Comparison of ENCODE assay signal across 8 mouse cellular contexts in genomic region chr4:155734951-155735702, GRCm38 (mm10). TPM values are rescaled to one million over a fixed set of nuclear protein-coding genes. Genes with fewer than 3 reads are reported as not detected.
A peak's percentile ranks its signal among the peaks of the same experiment; 100 is the strongest.
DNase-seq lines count a peak whose midpoint lies in the region; ATAC-seq and TF ChIP-seq lines count a peak whose summit lies in the region.

No protein-coding gene starts in this region.

- WGBS in bone marrow, adult 2 months: under 1% methylated on average over 73 of the region's 79 CpGs
- WGBS in forebrain, embryonic 10.5 days: under 1% methylated on average over 64 of the region's 79 CpGs

- ATAC-seq in megakaryocyte, adult 5-6 weeks (ENCODE audit: poor library complexity, severe bottlenecking): 0 out of 2 replicates have a peak, but pooled peaks have one; percentile 5
- no peak for ATAC-seq in monocyte, adult 5-6 weeks (replicated peaks; ENCODE audit: insufficient number of reproducible peaks, low FRiP score, low TSS enrichment, poor library complexity, severe bottlenecking)

- H3K4me1 ChIP-seq in MEL (ENCODE audit: control insufficient read depth in 1 of 2, insufficient read depth in 2 of 2, low read length in 2 of 2): 0 out of 4 replicates have a peak, but pooled peaks cover 0 to 5% of the 10 kb centered on the region in 2 experiments
- H3K4me1 ChIP-seq in bone marrow, adult 2 months (ENCODE audit: control insufficient read depth, insufficient read depth, low read length): peaks cover 4% of the 10 kb centered on the region; the same call in 1 of the 2 replicates
- peaks cover 44% of the 10 kb centered on the region for H3K4me1 ChIP-seq in forebrain, embryonic 10.5 days

- TF ChIP-seq EP300 in MEL (IDR thresholded peaks at IDR 0.05; ENCODE audit: low read depth in 1 of 2, low read length in 2 of 2): no peak

- no peak for TF ChIP-seq POLR2A in MEL (IDR thresholded peaks at IDR 0.05; ENCODE audit: control insufficient read depth in 1 of 2, insufficient read depth in 1 of 2, low read depth in 1 of 2, low read length in 2 of 2, poor library complexity in 1 of 2)
- no peak for TF ChIP-seq POLR2A in bone marrow, adult 2 months (IDR thresholded peaks at IDR 0.05; ENCODE audit: borderline replicate concordance, control insufficient read depth, low read depth, low read length)

- no peaks in the 10 kb centered on the region for H3K27me3 ChIP-seq in MEL (ENCODE audit: control insufficient read depth in 1 of 2, insufficient read depth in 2 of 2, low read length in 2 of 2)
- H3K27me3 ChIP-seq in forebrain, embryonic 10.5 days (ENCODE audit: poor library complexity, severe bottlenecking): no peaks in the 10 kb centered on the region

- H3K9ac ChIP-seq in MEL (ENCODE audit: control insufficient read depth, low read depth, low read length, poor library complexity, severe bottlenecking): peak overlapping the region; percentile 83

- no peaks in the 10 kb centered on the region for H3K9me3 ChIP-seq in MEL (replicated peaks; ENCODE audit: insufficient read depth, low read length)
- no peaks in the 10 kb centered on the region for H3K9me3 ChIP-seq in forebrain, embryonic 10.5 days

- intact Hi-C loops in heart, postnatal 36 days (cut with DNase I): no loop called here

- TF ChIP-seq RAD21 in MEL (IDR thresholded peaks at IDR 0.05; ENCODE audit: low read depth, low read length): no peak

- H3K36me3 ChIP-seq in MEL (ENCODE audit: control insufficient read depth in 1 of 2, insufficient read depth in 2 of 2, low read length in 2 of 2): no peaks in the 10 kb centered on the region; a peak in 1 of 4 replicates
- peaks cover 63% of the 10 kb centered on the region for H3K36me3 ChIP-seq in forebrain, embryonic 10.5 days (replicated peaks)

- peak; percentile 58 for DNase-seq in MEL (ENCODE audit: low read depth, low spot score)
- peak; percentile 52 for DNase-seq in forebrain, embryonic 10.5 days (ENCODE audit: extremely low spot score, low spot score)
- DNase-seq in heart, postnatal 36 days: peak; percentile 37 to 49
- DNase-seq in layer of hippocampus, postnatal 14 days (ENCODE audit: low spot score in 2 of 2): peak; percentile 37 to 54
- DNase-seq in right cerebral cortex, postnatal 25 days: peak; percentile 51

- peak overlapping the region; percentile 76 to 96 for H3K4me3 ChIP-seq in MEL (ENCODE audit: control insufficient read depth in 1 of 2, insufficient read depth in 1 of 2, low read depth in 2 of 2, low read length in 2 of 2)
- H3K4me3 ChIP-seq in bone marrow, adult 2 months (replicated peaks; ENCODE audit: control insufficient read depth, low read depth, low read length): peak overlapping the region; percentile 74
- H3K4me3 ChIP-seq in forebrain, embryonic 10.5 days: peak overlapping the region; percentile 83

- H3K27ac ChIP-seq in MEL (ENCODE audit: control insufficient read depth, low read depth, low read length): 0 out of 2 replicates have a peak overlapping the region, but pooled peaks have one; percentile 30
- H3K27ac ChIP-seq in bone marrow, adult 2 months (ENCODE audit: control insufficient read depth, insufficient read depth, low read depth, low read length, poor library complexity): peak overlapping the region; percentile 64; the same call in 1 of the 2 replicates
- H3K27ac ChIP-seq in forebrain, embryonic 10.5 days: peak overlapping the region; percentile 94

- no peak for TF ChIP-seq CTCF in MEL (IDR thresholded peaks at IDR 0.05 in 2 of 3, conservative IDR thresholded peaks at IDR 0.05 in 1 of 3; ENCODE audit: control insufficient read depth in 1 of 3, insufficient read depth in 1 of 3, low read depth in 2 of 3, low read length in 3 of 3, poor library complexity in 1 of 3, severe bottlenecking in 1 of 3)
- no peak for TF ChIP-seq CTCF in bone marrow, adult 2 months (IDR thresholded peaks at IDR 0.05; ENCODE audit: control insufficient read depth, insufficient read depth, low read length)

- H3K79me2 ChIP-seq in MEL (ENCODE audit: control insufficient read depth, insufficient read depth, low read length, poor library complexity): peaks cover 3% of the 10 kb centered on the region; the same call in 1 of the 2 replicates

TF ChIP-seq in MEL, 35 proteins besides CTCF, POLR2A, EP300 and RAD21:
- TF ChIP-seq ELF1 (IDR thresholded peaks at IDR 0.05; ENCODE audit: low read depth, low read length) (0 out of 2 replicates have a peak, but pooled peaks have one; percentile 8), ZNF384 (IDR thresholded peaks at IDR 0.05; ENCODE audit: low read depth, low read length) (no peak)

RNA-seq across cellular contexts. Expression of gene Tmem240, which starts 0.5 kb away (rescaled TPM):
- total RNA-seq in MEL (2012; rRNA removed): 0.13 and 0.27 TPM in 2 replicates
- polyA plus RNA-seq in MEL (2012; ENCODE audit: insufficient read depth in 1 of 2, insufficient read length in 2 of 2, low read depth in 1 of 2, low replicate concordance in 2 of 2, missing spikeins in 1 of 2): under 1 TPM in 1 of 2 experiments, not detected in 1; 0.33 TPM
- polyA plus RNA-seq in bone marrow, adult 2 months (2011; ENCODE audit: insufficient read depth, insufficient read length, low replicate concordance, missing spikeins): 0.47 and 3.0 TPM in 2 replicates
- polyA plus RNA-seq in forebrain, embryonic 10.5 days (2016; fragmentation: Nextera tagmentation; extraction: Ambion mirVana): 0.36 and 0.77 TPM in 2 replicates
- total RNA-seq in heart, postnatal 36 days (2021): under 1 TPM; 0.19 to 0.42 TPM
- 10 to 100 TPM; 41.6 to 45.7 TPM for total RNA-seq in layer of hippocampus, postnatal 14 days (2021)
- total RNA-seq in megakaryocyte, adult 5-6 weeks (2015): 0.09 and 0.30 TPM in 2 replicates
- 0.18 TPM in 1 of 2 replicates, not detected in the other for total RNA-seq in megakaryocyte, adult 5-6 weeks (2017)
- total RNA-seq in monocyte, adult 5-6 weeks (2017): 0.10 to 0.86 TPM in 2 of 3 replicates, not detected in the other

RNA-seq across cellular contexts. Expression of gene Atad3a, which starts 25.8 kb away (rescaled TPM):
- total RNA-seq in MEL (2012; rRNA removed): 198 and 220 TPM in 2 replicates
- 100 to 1,000 TPM in 1 of 2 experiments, not detected in 1; 232 TPM for polyA plus RNA-seq in MEL (2012; ENCODE audit: insufficient read depth in 1 of 2, insufficient read length in 2 of 2, low read depth in 1 of 2, low replicate concordance in 2 of 2, missing spikeins in 1 of 2)
- polyA plus RNA-seq in bone marrow, adult 2 months (2011; ENCODE audit: insufficient read depth, insufficient read length, low replicate concordance, missing spikeins): 31.8 and 32.9 TPM in 2 replicates
- 141 and 149 TPM in 2 replicates for polyA plus RNA-seq in forebrain, embryonic 10.5 days (2016; fragmentation: Nextera tagmentation; extraction: Ambion mirVana)
- 10 to 100 TPM; 45.1 to 45.9 TPM for total RNA-seq in heart, postnatal 36 days (2021)
- 10 to 100 TPM; 52.5 to 59.7 TPM for total RNA-seq in layer of hippocampus, postnatal 14 days (2021)
- total RNA-seq in megakaryocyte, adult 5-6 weeks (2015): 13.5 and 14.1 TPM in 2 replicates
- 17.8 and 22.9 TPM in 2 replicates for total RNA-seq in megakaryocyte, adult 5-6 weeks (2017)
- total RNA-seq in monocyte, adult 5-6 weeks (2017): 24.8 to 30.3 TPM (median 26.4 TPM) in 3 replicates

RNA-seq across cellular contexts. Expression of gene Ssu72, which starts 30.5 kb away (rescaled TPM):
- 160 and 170 TPM in 2 replicates for total RNA-seq in MEL (2012; rRNA removed)
- 100 to 1,000 TPM; 140 to 267 TPM for polyA plus RNA-seq in MEL (2012; ENCODE audit: insufficient read depth in 1 of 2, insufficient read length in 2 of 2, low read depth in 1 of 2, low replicate concordance in 2 of 2, missing spikeins in 1 of 2)
- 28.5 and 53.2 TPM in 2 replicates for polyA plus RNA-seq in bone marrow, adult 2 months (2011; ENCODE audit: insufficient read depth, insufficient read length, low replicate concordance, missing spikeins)
- polyA plus RNA-seq in forebrain, embryonic 10.5 days (2016; fragmentation: Nextera tagmentation; extraction: Ambion mirVana): 163 and 164 TPM in 2 replicates
- 10 to 100 TPM; 43.5 to 45.6 TPM for total RNA-seq in heart, postnatal 36 days (2021)
- total RNA-seq in layer of hippocampus, postnatal 14 days (2021): 10 to 100 TPM; 65.7 to 79.1 TPM
- total RNA-seq in megakaryocyte, adult 5-6 weeks (2015): 130 and 132 TPM in 2 replicates
- total RNA-seq in megakaryocyte, adult 5-6 weeks (2017): 125 and 133 TPM in 2 replicates
- 131 to 171 TPM (median 143 TPM) in 3 replicates for total RNA-seq in monocyte, adult 5-6 weeks (2017)

RNA-seq across cellular contexts. Expression of gene Vwa1, which starts 39.4 kb away (rescaled TPM):
- total RNA-seq in MEL (2012; rRNA removed): 0.33 and 0.42 TPM in 2 replicates
- polyA plus RNA-seq in MEL (2012; ENCODE audit: insufficient read depth in 1 of 2, insufficient read length in 2 of 2, low read depth in 1 of 2, low replicate concordance in 2 of 2, missing spikeins in 1 of 2): under 1 TPM in 1 of 2 experiments, not detected in 1; 0.33 TPM
- polyA plus RNA-seq in bone marrow, adult 2 months (2011; ENCODE audit: insufficient read depth, insufficient read length, low replicate concordance, missing spikeins): 0.97 TPM in 1 of 2 replicates, not detected in the other
- 9.7 and 11.3 TPM in 2 replicates for polyA plus RNA-seq in forebrain, embryonic 10.5 days (2016; fragmentation: Nextera tagmentation; extraction: Ambion mirVana)
- 1 to 10 TPM; 6.6 to 7.9 TPM for total RNA-seq in heart, postnatal 36 days (2021)
- 10 to 100 TPM; 13.5 to 16.8 TPM for total RNA-seq in layer of hippocampus, postnatal 14 days (2021)
- total RNA-seq in megakaryocyte, adult 5-6 weeks (2015): not detected in 2 replicates
- 0.20 TPM in 1 of 2 replicates, not detected in the other for total RNA-seq in megakaryocyte, adult 5-6 weeks (2017)
- total RNA-seq in monocyte, adult 5-6 weeks (2017): 0.49 to 1.3 TPM in 2 of 3 replicates, not detected in the other

RNA-seq across cellular contexts. Expression of gene Fndc10, which starts 41.0 kb away (rescaled TPM):
- total RNA-seq in MEL (2012; rRNA removed): 1.1 and 2.6 TPM in 2 replicates
- polyA plus RNA-seq in MEL (2012; ENCODE audit: insufficient read depth in 1 of 2, insufficient read length in 2 of 2, low read depth in 1 of 2, low replicate concordance in 2 of 2, missing spikeins in 1 of 2): 1 to 10 TPM in 1 of 2 experiments, not detected in 1; 5.9 TPM
- 0.90 and 3.0 TPM in 2 replicates for polyA plus RNA-seq in bone marrow, adult 2 months (2011; ENCODE audit: insufficient read depth, insufficient read length, low replicate concordance, missing spikeins)
- 0.64 and 0.67 TPM in 2 replicates for polyA plus RNA-seq in forebrain, embryonic 10.5 days (2016; fragmentation: Nextera tagmentation; extraction: Ambion mirVana)
- total RNA-seq in heart, postnatal 36 days (2021): 1 to 10 TPM; 1.2 to 1.6 TPM
- 10 to 100 TPM; 22.5 to 26.4 TPM for total RNA-seq in layer of hippocampus, postnatal 14 days (2021)
- 0.55 and 0.71 TPM in 2 replicates for total RNA-seq in megakaryocyte, adult 5-6 weeks (2015)
- total RNA-seq in megakaryocyte, adult 5-6 weeks (2017): 0.26 and 0.45 TPM in 2 replicates
- total RNA-seq in monocyte, adult 5-6 weeks (2017): 0.21 to 0.68 TPM (median 0.48 TPM) in 3 replicates

Comparison
In these comparisons a context has a peak if more than half of its experiments do, and no peak if none do; other contexts are left out.
1. H3K27ac ChIP-seq: peak in every context shown above with its lines; median percentile 94 in forebrain, embryonic 10.5 days; 64 in bone marrow, adult 2 months; 30 in MEL.
2. RNA of gene Tmem240, which starts 0.5 kb away (total RNA-seq): 41.6 to 45.7 TPM in layer of hippocampus, postnatal 14 days; 0.10 to 0.86 TPM in monocyte, adult 5-6 weeks, 0.19 to 0.42 TPM in heart, postnatal 36 days, 0.13 to 0.27 TPM in MEL and 0.09 to 0.30 TPM in megakaryocyte, adult 5-6 weeks; every median in the first group is over 10 times any median in the second.
3. Peak in every context shown above with its lines, with median percentiles within 50 percentile points of each other: DNase-seq and H3K4me3 ChIP-seq.